Mouse (Mus musculus) right cerebral cortex, postnatal 25 days (tissue): ENCODE measurements around the gene Dtx4.

Experiments
- DNase-seq: peaks from one replicate; pipeline ENCODE4 v3.0.0; 2022

Dtx4 gene

GRCm38 (mm10) chr19:12465530-12466144 is 35.6 kb downstream of the Dtx4 start:
- no peak for DNase-seq

GRCm38 (mm10) chr19:12464674-12465073 is 36.6 kb downstream of the Dtx4 start:
- no peak for DNase-seq

GRCm38 (mm10) chr19:12464127-12464526 is 37.1 kb downstream of the Dtx4 start:
- DNase-seq, result no peak

- no peak for DNase-seq
These were observed 37.6 kb downstream of the Dtx4 start for GRCm38 (mm10) chr19:12463722-12464035.

GRCm38 (mm10) chr19:12462851-12463721 is 38.2 kb downstream of the Dtx4 start:
- DNase-seq, result no peak

- DNase-seq, result no peak
These were observed 40.7 kb downstream of the Dtx4 start, which contains the start of gene Mpeg1 for GRCm38 (mm10) chr19:12460282-12461249. Mpeg1 (plus strand) TSS chr19:12460779.

GRCm38 (mm10) chr19:12459516-12459915 is 41.7 kb downstream of the Dtx4 start:
- no peak for DNase-seq

- no peak for DNase-seq
These were observed 43.7 kb downstream of the Dtx4 start for GRCm38 (mm10) chr19:12457401-12458066.

- no peak for DNase-seq
These were observed 56.2 kb downstream of the Dtx4 start for GRCm38 (mm10) chr19:12445014-12445413.

GRCm38 (mm10) chr19:12442560-12442959 is 58.7 kb downstream of the Dtx4 start:
- no peak for DNase-seq

GRCm38 (mm10) chr19:12440103-12440725 is 61.0 kb downstream of the Dtx4 start:
- DNase-seq, result no peak

GRCm38 (mm10) chr19:12439581-12439980 is 61.7 kb downstream of the Dtx4 start:
- DNase-seq, result no peak

- no peak for DNase-seq
These were observed 65.3 kb downstream of the Dtx4 start for GRCm38 (mm10) chr19:12435750-12436524.

GRCm38 (mm10) chr19:12435011-12435416 is 66.2 kb downstream of the Dtx4 start:
- no peak for DNase-seq

- DNase-seq, result no peak
These were observed 68.2 kb downstream of the Dtx4 start for GRCm38 (mm10) chr19:12433033-12433432.

- no peak for DNase-seq
These were observed 73.6 kb downstream of the Dtx4 start, which contains the start of gene Pfpl for GRCm38 (mm10) chr19:12427605-12428004. Pfpl (plus strand) TSS chr19:12427905.

GRCm38 (mm10) chr19:12427101-12427500 is 74.2 kb downstream of the Dtx4 start:
- DNase-seq, result no peak

- no peak for DNase-seq
These were observed 79.6 kb downstream of the Dtx4 start for GRCm38 (mm10) chr19:12421680-12422079.

- DNase-seq, result no peak
These were observed 80.7 kb downstream of the Dtx4 start for GRCm38 (mm10) chr19:12420555-12420954.

GRCm38 (mm10) chr19:12418312-12418711 is 82.9 kb downstream of the Dtx4 start:
- DNase-seq, result no peak

- DNase-seq, result no peak
These were observed 83.9 kb downstream of the Dtx4 start, which contains the start of gene Olfr1441 for GRCm38 (mm10) chr19:12417361-12417760. Olfr1441 (plus strand) TSS chr19:12417433.
